Mouse (Mus musculus): Measurements from ENCODE around the gene Cfdp1.

DNA sequence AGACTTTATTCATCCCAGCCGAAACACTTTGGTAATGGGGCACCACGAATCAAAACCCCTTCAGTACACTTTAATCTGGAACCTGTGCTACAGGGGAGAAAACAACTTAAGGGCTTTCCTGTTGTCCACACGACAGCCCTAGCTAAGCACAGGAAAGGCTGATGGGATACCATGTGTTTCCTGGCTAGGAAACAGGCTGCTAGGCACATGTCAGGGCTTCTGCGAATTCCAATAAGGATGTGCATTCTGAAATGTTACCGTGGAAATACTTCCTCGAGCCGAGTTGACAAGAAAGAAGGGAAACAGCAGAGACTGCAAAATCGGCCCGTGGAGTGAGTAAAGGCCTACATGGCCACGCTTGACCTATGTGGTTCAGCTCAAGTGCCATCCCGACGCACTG is 34.1 kb downstream of the Cfdp1 start:
- no peak for TF ChIP-seq CTCF (conservative IDR thresholded peaks at IDR 0.05; ENCODE audit: low read length)
- no peak for TF ChIP-seq NANOG (IDR thresholded peaks at IDR 0.05; ENCODE audit: borderline replicate concordance, low read length)
- TF ChIP-seq POU5F1 (IDR thresholded peaks at IDR 0.05; ENCODE audit: borderline replicate concordance, low read length) = no peak

Measured in E14TG2a.4 (cell line).